Mouse (Mus musculus): Measurements from ENCODE around the gene Olfr314.
"Not testable (repeated sequence)": the region's sequence is repeated elsewhere in the genome, so short reads cannot be mapped to it uniquely, and the experiment has no call there.

Gene Olfr314

DNA sequence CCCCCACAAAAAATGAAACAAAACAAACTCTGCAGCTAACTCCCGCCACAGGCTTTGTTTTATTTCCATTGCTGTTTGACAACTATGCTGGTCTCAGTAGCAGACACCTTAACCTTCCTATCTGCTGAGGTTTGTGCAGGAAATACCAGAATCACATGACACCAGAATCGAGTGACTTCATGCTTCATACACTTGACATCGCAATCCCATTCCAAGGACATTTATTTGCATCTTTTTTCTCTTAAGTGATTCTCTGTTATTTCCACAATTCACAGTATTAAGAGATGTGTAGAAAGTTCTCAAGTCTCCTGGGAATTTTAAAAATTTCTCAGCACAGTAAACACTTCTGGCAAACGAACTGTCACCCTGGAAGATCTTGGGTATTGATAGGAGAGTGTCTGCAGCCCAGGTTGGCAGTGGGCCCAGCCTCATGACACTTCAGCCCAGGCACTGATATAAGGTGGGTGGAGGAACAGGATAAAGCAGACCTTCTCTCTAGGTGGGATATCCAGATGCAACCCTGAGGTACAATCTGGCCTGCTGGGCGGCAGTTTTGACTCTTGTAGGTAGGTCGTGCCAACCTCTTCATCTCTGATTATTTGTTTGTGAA lies at the start of gene Olfr314:
TSS of gene Olfr314 (plus strand) at position 473 of the 610 bp plus-strand sequence.
- no peak for DNase-seq (ENCODE audit: extremely low spot score)

DNA sequence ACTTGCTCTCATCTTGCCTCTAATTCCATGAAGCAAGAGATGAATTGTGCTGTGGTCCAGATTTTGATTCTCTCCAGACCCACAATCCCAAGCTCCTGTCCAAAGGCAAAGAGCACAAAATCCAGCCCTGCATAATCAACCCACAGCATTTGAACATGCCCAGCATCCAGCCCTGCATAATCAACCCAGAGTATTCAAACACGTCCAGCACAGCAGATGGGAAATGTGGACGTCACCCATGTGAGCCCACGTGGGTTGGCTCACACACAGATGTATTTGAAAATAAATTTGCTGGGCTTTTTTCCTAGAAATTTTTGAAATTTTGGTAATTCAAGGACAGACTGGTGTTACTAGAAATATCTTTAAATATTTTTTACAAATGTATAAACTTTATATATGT lies 49.4 kb upstream of the Olfr314 start:
- DNase-seq (ENCODE audit: extremely low spot score), result no peak

DNA sequence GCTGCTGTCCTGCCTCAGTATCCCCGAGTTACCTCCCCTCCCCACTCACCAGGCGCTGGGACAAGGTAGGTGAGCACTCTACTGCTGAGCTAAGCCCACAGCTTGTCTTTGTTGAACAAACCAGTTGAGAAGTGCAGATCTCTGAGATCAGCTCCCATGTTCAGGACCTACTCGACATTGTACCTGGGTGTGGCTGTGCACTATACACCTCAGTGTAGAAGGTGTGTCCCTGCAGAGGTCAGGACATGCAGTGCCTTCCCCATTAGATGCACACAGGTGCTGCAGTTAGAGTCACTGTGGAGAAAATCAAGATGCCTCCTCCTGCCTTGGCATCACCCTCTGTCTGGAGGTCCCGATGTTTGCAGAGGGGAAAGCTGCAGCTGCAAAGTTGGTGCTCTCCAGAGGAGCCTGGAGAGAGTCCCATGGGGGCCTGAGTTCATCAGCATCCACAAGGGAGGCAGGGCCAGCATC lies 43.9 kb upstream of the Olfr314 start, which contains the start of gene Olfr317:
TSS of gene Olfr317 (minus strand) at position 421 of the 471 bp plus-strand sequence.
- DNase-seq (ENCODE audit: extremely low spot score), result no peak

DNA sequence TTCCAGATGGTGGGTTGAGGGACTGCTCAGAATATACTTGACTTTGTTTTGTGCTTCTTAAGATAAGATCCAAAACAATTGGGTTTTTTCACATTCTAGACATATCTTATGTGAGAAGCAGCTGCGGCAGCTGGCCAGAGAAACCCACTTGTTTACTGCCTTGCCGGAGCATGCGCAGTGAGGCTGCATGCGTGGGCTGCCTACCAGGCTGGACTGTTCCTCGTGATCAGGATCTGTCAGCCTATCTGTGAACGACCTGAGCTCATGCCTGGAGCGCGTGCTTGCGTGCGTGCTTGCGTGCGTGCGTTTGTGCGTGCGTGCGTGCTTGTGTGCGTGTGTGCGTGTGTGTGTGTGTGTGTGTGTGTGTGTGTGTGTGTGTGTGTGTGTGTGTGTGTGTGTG lies 31.7 kb upstream of the Olfr314 start:
- DNase-seq (ENCODE audit: extremely low spot score), result not testable (repeated sequence)

- DNase-seq (ENCODE audit: extremely low spot score), result no peak
These were observed 30.3 kb upstream of the Olfr314 start, which contains the start of gene Olfr316 for GRCm38 (mm10) chr11:58752434-58752833. TSS of gene Olfr316 (plus strand) at chr11:58752734.

DNA sequence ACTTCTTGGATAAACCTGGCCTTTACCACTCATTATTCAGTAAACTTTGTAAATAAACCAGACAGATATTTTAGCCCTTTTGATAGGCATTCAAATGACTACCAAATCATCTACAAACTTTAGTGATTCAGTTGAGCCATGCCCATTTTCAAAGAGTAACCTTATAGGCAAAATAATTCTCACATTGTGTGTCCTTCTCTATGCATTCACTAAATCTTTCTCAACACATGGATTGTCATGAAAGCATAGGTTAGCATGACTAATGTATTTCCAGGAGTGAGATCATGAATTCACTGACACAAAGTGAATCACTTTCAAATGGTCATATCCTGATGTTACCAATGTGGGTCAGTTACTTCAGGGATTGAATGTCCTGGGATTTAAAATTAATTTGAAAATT lies 9.9 kb upstream of the Olfr314 start, which contains the start of gene Olfr315:
TSS of gene Olfr315 (plus strand) at position 301 of the 400 bp plus-strand sequence.
- DNase-seq (ENCODE audit: extremely low spot score), result no peak

DNA sequence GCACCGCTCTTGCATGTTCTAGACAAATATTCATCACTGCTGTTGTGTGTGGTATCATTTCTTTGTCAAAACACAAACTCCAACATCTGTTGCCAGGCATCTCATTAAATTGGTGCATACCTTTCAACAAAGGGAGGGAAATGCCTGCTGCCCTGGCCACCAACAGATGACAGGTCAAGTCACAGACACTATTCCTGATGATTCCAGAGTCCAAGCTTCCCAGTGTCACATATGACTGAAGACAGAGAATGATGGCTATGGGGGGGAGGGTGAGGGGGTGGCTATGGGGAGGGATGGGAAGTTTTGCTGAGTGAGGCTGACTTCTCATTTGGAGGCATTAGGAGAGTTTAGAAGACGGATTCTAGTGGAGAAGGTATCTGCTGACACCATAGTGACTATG lies 1.4 kb downstream of the Olfr314 start:
- DNase-seq (ENCODE audit: extremely low spot score), result no peak

DNA sequence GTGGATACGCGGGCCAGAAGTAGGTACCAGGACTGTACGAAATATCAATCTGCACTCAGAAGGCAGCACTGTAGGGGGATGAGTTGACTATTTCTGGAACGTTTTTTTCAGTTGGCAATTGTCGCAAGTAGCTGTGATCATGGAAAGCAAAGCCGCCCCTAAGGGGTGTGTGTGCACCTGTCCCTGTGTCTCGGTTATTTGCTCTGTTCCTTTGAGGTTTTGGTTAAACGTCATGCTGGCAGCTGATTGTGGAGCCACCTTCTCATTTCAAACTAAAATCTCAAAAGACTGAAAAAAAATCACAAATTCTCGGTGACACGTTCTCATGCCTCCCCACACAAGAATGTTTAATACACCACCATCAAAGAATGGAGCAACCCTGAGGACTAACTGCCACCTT lies 4.9 kb downstream of the Olfr314 start:
- no peak for DNase-seq (ENCODE audit: extremely low spot score)

DNA sequence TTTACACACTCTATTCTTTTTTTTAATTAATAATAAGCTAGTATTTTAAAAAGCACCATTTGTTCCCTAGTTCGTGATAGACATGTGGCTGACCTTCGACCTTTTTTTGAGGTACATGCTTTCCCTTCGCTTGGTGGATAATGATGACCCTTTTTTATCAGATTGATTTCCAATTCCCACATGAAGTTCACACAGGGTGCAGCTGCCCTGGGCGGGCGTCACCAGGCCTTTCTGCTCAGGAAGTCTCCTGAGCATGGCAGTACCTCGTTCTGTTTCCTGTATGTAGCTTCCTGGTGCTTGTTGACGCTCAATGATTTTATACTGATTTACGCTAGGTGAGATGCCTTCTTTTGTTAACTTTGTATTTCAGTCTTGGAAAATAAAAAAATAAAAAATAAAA lies 5.6 kb downstream of the Olfr314 start:
- DNase-seq (ENCODE audit: extremely low spot score), result no peak

- no peak for DNase-seq (ENCODE audit: extremely low spot score)
These were observed 6.8 kb downstream of the Olfr314 start for GRCm38 (mm10) chr11:58789532-58789931.

GRCm38 (mm10) chr11:58790053-58790452 lies 7.3 kb downstream of the Olfr314 start:
- DNase-seq (ENCODE audit: extremely low spot score), result no peak

GRCm38 (mm10) chr11:58790646-58791045 lies 7.9 kb downstream of the Olfr314 start:
- no peak for DNase-seq (ENCODE audit: extremely low spot score)

DNA sequence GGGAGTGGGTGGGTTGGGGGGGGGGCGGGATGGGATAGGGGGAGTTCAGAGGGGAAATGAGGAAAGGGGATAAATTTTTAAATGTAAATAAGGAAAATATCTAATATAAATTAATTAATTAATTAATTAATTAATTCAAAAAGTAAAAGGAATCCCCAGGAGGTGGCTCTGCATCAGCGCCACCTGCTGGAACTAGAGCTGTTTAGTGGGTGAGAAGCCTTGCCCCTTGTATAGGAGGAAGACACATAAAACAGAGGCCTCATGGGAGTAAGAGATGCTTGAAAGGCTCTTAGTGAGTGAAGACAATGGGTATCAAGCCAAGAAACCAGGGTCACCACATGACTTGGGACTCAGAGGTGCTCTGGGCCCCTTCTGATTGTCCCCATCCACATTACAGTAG lies 13.1 kb downstream of the Olfr314 start:
- DNase-seq (ENCODE audit: extremely low spot score), result no peak

- DNase-seq (ENCODE audit: extremely low spot score), result no peak
These were observed 14.1 kb downstream of the Olfr314 start for GRCm38 (mm10) chr11:58796850-58797249.

DNA sequence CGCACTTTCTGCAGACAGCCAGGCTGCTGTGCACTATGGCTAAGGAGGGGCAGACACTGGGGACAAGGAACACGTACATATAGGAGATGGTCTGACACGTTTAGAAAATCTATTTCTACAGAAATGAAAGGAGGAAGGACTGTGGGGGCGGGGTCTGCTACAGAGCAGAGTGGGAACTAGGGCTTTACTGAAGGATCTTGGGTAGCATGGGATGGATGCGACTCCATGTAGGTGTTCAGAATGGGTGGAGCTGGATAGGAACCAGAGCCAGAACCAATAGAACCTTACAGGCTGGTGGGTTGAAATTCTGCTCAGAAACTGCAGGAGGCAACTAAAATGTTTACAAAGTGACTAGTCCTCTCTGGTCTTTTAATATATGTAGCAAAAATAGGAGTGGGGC lies 17.0 kb downstream of the Olfr314 start:
- DNase-seq (ENCODE audit: extremely low spot score), result no peak

DNA sequence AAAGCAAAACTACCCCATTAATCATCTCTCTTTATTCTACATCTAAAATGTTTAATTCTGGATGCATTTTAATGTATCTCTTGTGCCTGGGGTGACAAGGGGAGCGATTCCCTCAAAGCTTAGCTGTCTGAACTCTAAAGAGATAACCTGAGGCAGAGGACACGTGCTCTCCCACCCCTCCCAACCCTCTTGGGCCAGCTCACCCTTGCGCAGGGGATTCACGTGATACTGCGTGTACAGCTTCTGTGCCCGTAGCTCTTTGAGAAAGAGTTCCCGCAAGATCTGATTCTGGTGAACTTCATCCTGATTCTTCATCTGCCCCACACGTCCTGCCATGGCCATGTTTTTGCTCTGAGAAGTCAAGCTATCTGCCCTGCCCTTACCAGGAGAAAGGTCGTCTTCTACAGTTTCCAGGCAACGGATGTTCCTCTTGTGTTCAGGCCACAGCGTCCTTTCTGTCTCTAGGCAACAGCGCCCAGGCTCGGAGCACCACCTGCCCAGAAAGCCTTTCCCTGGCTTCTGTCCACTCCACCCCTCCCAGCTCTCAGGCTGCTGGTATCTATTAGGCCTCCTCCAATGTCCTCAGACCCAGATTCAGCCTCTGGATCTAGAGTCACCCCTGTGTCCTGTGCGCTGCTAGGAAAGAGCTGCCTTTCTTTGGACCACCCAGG lies 18.9 kb downstream of the Olfr314 start, which contains the start of gene Fam183b:
TSS of gene Fam183b (minus strand) at position 403 of the 671 bp plus-strand sequence.
- peak; percentile 45 for DNase-seq (ENCODE audit: extremely low spot score)

GRCm38 (mm10) chr11:58803871-58804270 lies 21.1 kb downstream of the Olfr314 start:
- DNase-seq (ENCODE audit: extremely low spot score), result no peak

DNA sequence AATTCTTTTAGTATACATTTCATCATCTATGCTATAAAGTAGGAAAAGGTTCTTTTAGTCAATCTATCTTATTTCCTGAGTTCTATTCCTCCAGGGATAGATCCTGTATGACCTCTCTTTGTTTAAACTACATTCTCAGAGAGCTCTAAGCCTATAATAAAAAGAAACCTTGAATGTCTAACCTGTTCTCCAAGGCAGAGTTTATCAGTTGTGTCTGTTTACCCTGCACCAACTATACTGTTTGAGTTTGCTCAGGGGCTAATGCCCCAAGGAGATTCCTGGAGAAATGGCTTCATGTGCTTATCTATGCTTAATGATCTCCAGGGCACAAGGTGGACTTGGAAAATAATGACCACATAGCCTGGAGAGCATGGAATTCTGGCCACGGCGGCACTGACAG lies 21.6 kb downstream of the Olfr314 start:
- DNase-seq (ENCODE audit: extremely low spot score), result no peak

- DNase-seq (ENCODE audit: extremely low spot score), result no peak
These were observed 29.2 kb downstream of the Olfr314 start for GRCm38 (mm10) chr11:58812001-58812400.

DNA sequence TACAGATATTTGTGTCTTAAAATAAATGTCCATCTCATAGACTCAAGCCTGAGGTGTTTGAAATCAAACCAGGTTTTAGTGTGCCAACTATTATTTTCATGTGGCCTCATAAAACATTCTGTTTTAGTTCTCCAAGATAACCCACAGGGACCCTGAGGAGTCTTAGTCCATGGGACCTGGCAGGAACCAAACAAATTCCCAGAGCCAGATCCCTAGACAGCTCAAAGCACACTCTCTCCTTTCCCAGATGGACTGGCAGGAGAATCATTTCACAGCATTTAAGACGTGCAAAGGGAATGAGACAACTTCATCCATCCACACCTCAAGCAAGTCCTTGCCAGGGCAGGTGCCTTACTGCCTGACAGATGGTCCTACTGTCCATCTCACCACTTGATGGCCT lies 31.9 kb downstream of the Olfr314 start, which contains the start of gene Olfr313:
TSS of gene Olfr313 (plus strand) at position 301 of the 400 bp plus-strand sequence.
- DNase-seq (ENCODE audit: extremely low spot score), result not testable (repeated sequence)

- DNase-seq (ENCODE audit: extremely low spot score), result no peak
These were observed 32.9 kb downstream of the Olfr314 start for GRCm38 (mm10) chr11:58815676-58816075.

- DNase-seq (ENCODE audit: extremely low spot score), result not testable (repeated sequence)
These were observed 46.2 kb downstream of the Olfr314 start, which contains the start of gene Olfr312 for GRCm38 (mm10) chr11:58828937-58829336. TSS of gene Olfr312 (plus strand) at chr11:58829237.

DNA sequence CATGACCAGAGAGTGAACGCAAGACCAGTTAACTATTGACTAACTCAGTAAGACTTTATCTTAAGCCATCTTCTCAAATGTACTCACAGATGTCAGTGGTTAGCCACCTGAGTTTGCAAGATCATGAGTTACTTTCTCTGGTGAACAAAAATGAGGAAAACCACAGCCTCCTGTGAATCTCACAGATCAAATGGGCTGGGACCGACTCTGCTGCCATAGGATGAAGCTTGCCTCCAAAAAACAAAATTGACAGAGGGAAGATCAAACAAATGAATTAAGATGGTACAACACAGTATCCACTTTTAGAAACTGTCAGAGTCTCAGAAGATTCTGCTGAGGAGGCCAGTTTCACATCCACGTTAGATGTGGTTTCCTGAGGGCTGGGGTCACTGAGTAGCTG lies 47.0 kb downstream of the Olfr314 start:
- DNase-seq (ENCODE audit: extremely low spot score), result no peak
